Mouse (Mus musculus) heart, postnatal 0 days (tissue): ENCODE measurements around the gene Leprot. TPM values are rescaled to one million over a fixed set of nuclear protein-coding genes. Genes with fewer than 3 reads are reported as not detected.
A peak's percentile ranks its signal among the peaks of the same experiment; 100 is the strongest.

Experiments
- ATAC-seq: fragments of 200-750 bp; cut with Nextera tagmentation; 2 replicates; pipeline ENCODE4 v1.8.0; 2017; ENCODE audit warnings: low read depth, moderate number of reproducible peaks, moderate library complexity; ENCODE audit not compliant: insufficient read depth
- DNase-seq: peaks from one replicate; pipeline ENCODE4 v3.0.0-alpha.2; 2016; ENCODE audit warnings: low spot score
- H3K27ac ChIP-seq: fragments of 300-500 bp; sonication (generic); 2 replicates; pipeline ENCODE4 v1.5.1; 2014; ENCODE audit warnings: low read depth, mild to moderate bottlenecking
- H3K27me3 ChIP-seq: fragments of 300-500 bp; sonication (generic); 2 replicates; pipeline ENCODE4 v1.6.1; 2014; ENCODE audit warnings: low read length, mixed read lengths; ENCODE audit not compliant: control insufficient read depth, insufficient read depth
- H3K36me3 ChIP-seq: fragments of 300-500 bp; sonication (generic); replicated peaks from 2 replicates; pipeline ENCODE4 v1.6.1; 2014; ENCODE audit warnings: low read length, mixed read lengths; ENCODE audit not compliant: control insufficient read depth, insufficient read depth
- H3K4me1 ChIP-seq: fragments of 300-500 bp; sonication (generic); 2 replicates; pipeline ENCODE4 v1.6.1; 2014; ENCODE audit warnings: antibody characterized with exemption; ENCODE audit not compliant: control insufficient read depth, insufficient read depth
- H3K4me2 ChIP-seq: fragments of 300-500 bp; sonication (generic); 2 replicates; pipeline ENCODE4 v1.6.1; 2014; ENCODE audit warnings: low read depth, mild to moderate bottlenecking, low read length, moderate library complexity
- H3K4me3 ChIP-seq: fragments of 300-500 bp; sonication (generic); 2 replicates; pipeline ENCODE4 v1.5.1; 2014; ENCODE audit warnings: low read depth, low read length
- H3K9ac ChIP-seq: fragments of 300-500 bp; sonication (generic); replicated peaks from 2 replicates; pipeline ENCODE4 v1.6.1; 2014; ENCODE audit warnings: low read depth, low read length, mixed read lengths
- H3K9me3 ChIP-seq: fragments of 300-500 bp; sonication (generic); replicated peaks from 2 replicates; pipeline ENCODE4 v1.6.1; 2016; ENCODE audit warnings: low read length; ENCODE audit not compliant: control insufficient read depth
- CTCF ChIP-seq: IDR thresholded peaks from 2 replicates; pipeline ENCODE4 v1.5.1; 2016; ENCODE audit warnings: antibody characterized with exemption, control low read depth, low read depth
- EP300 ChIP-seq: IDR thresholded peaks from 2 replicates; pipeline ENCODE4 v1.6.1; 2016; ENCODE audit warnings: antibody characterized with exemption, low read depth
- WGBS: fragments of 180-500 bp; shearing (Covaris S2); extraction: QIAGEN DNeasy Blood & Tissue Kit; methylation state at CpG from one replicate; pipeline ENCODE4 v1.1.7; 2014; 5-methylcytosine and 5-hydroxymethylcytosine counted together
- polyA plus RNA-seq: library from polyadenylated mRNA; unstranded; fragments of >200 nt; fragmentation: Nextera tagmentation; extraction: Ambion mirVana; gene quantifications from 2 replicates; pipeline ENCODE4 v1.2.1, GENCODE M21; 2015
- total RNA-seq: library from RNA; depleted of rRNA; stranded (reverse); fragments of >200 nt; gene quantifications from 2 replicates; pipeline ENCODE4 v1.2.3, GENCODE M21; 2014; ENCODE audit warnings: low replicate concordance; rRNA removed

The Leprot gene
- total RNA-seq (68.0 and 69.6 TPM in 2 replicates), polyA plus RNA-seq (67.3 and 70.3 TPM in 2 replicates)

GRCm38 (mm10) chr4:101647196-101647905 is at the start of gene Leprot:
Leprot (plus strand) TSS chr4:101647718.
- H3K4me3 ChIP-seq = peak within 1 kb of the TSS; percentile 80
- no peaks in the 10 kb centered on the region for H3K27me3 ChIP-seq
- ATAC-seq = peak; percentile 96
- no peaks in the 10 kb centered on the region for H3K36me3 ChIP-seq
- DNase-seq = peak; percentile 99
- peak within 1 kb of the TSS; percentile 81 for H3K4me2 ChIP-seq
- peaks cover 14% of the 10 kb centered on the region; the same call in 1 of the 2 replicates for H3K4me1 ChIP-seq
- under 1% methylated on average over 39 of the region's 39 CpGs for WGBS
- H3K27ac ChIP-seq = peak within 1 kb of the TSS; percentile 94
- TF ChIP-seq EP300 (no peak), CTCF (no peak)
- H3K9ac ChIP-seq = peak within 1 kb of the TSS; percentile 85
- no peaks in the 10 kb centered on the region for H3K9me3 ChIP-seq

GRCm38 (mm10) chr4:101601758-101602157 is 45.8 kb upstream of the Leprot start:
- TF ChIP-seq CTCF = peak; percentile 44
- TF ChIP-seq EP300 = no peak
- H3K4me2 ChIP-seq = no peak overlapping the region
- DNase-seq (peak; percentile 8), ATAC-seq (no peak)
- H3K27me3 ChIP-seq = no peaks in the 10 kb centered on the region
- no peaks in the 10 kb centered on the region for H3K9me3 ChIP-seq
- no peak overlapping the region for H3K27ac ChIP-seq
- no peak overlapping the region for H3K9ac ChIP-seq
- H3K4me1 ChIP-seq = no peaks in the 10 kb centered on the region
- H3K36me3 ChIP-seq = no peaks in the 10 kb centered on the region
- no peak overlapping the region for H3K4me3 ChIP-seq

GRCm38 (mm10) chr4:101603635-101604034 is 43.9 kb upstream of the Leprot start:
- Histone ChIP-seq H3K9ac (no peak overlapping the region), H3K36me3 (no peaks in the 10 kb centered on the region), H3K27ac (no peak overlapping the region), H3K4me3 (no peak overlapping the region), H3K9me3 (no peaks in the 10 kb centered on the region), H3K4me1 (no peaks in the 10 kb centered on the region), H3K4me2 (no peak overlapping the region), H3K27me3 (no peaks in the 10 kb centered on the region)
- WGBS = 45% methylated on average over 3 of the region's 3 CpGs
- ATAC-seq (no peak), DNase-seq (no peak)
- TF ChIP-seq EP300 (no peak), CTCF (no peak)

GRCm38 (mm10) chr4:101616520-101616919 is 31.0 kb upstream of the Leprot start:
- no peak overlapping the region for H3K4me2 ChIP-seq
- TF ChIP-seq CTCF (no peak), EP300 (no peak)
- ATAC-seq (no peak), DNase-seq (no peak)
- H3K27me3 ChIP-seq = no peaks in the 10 kb centered on the region
- WGBS = 76% methylated on average over 5 of the region's 5 CpGs
- no peaks in the 10 kb centered on the region for H3K4me1 ChIP-seq
- H3K27ac ChIP-seq = no peak overlapping the region
- no peak overlapping the region for H3K4me3 ChIP-seq
- H3K9ac ChIP-seq = no peak overlapping the region
- no peaks in the 10 kb centered on the region for H3K9me3 ChIP-seq
- no peaks in the 10 kb centered on the region for H3K36me3 ChIP-seq

GRCm38 (mm10) chr4:101617742-101618141 is 29.8 kb upstream of the Leprot start:
- no peak for ATAC-seq
- Histone ChIP-seq H3K9me3 (no peaks in the 10 kb centered on the region), H3K36me3 (no peaks in the 10 kb centered on the region), H3K27ac (no peak overlapping the region), H3K4me3 (no peak overlapping the region), H3K4me1 (no peaks in the 10 kb centered on the region), H3K9ac (no peak overlapping the region), H3K4me2 (no peak overlapping the region), H3K27me3 (no peaks in the 10 kb centered on the region)
- WGBS = 58% methylated on average over 2 of the region's 2 CpGs
- DNase-seq = no peak
- no peak for TF ChIP-seq EP300
- no peak for TF ChIP-seq CTCF

GRCm38 (mm10) chr4:101620206-101620605 is 27.3 kb upstream of the Leprot start:
- Histone ChIP-seq H3K36me3 (no peaks in the 10 kb centered on the region), H3K27ac (no peak overlapping the region), H3K9me3 (no peaks in the 10 kb centered on the region), H3K9ac (no peak overlapping the region), H3K4me3 (no peak overlapping the region), H3K4me2 (no peak overlapping the region), H3K27me3 (no peaks in the 10 kb centered on the region), H3K4me1 (no peaks in the 10 kb centered on the region)
- DNase-seq (no peak), ATAC-seq (no peak)
- WGBS = 61% methylated on average over 2 of the region's 2 CpGs
- TF ChIP-seq EP300 (no peak), CTCF (no peak)
